Mouse (Mus musculus) kidney, adult 2 months (tissue): ENCODE data around the gene 2410002F23Rik. TPM values are rescaled to one million over a fixed set of nuclear protein-coding genes. Genes with fewer than 3 reads are reported as not detected.

ENCODE experiments used
- DNase-seq: peaks from one replicate; pipeline ENCODE4 v3.0.0; 2021
- H3K27ac ChIP-seq: fragments of 200-500 bp; 2 replicates; pipeline ENCODE4 v1.5.1; 2012; ENCODE audit warnings: low read depth, low read length, control low read depth, inconsistent platforms; ENCODE audit not compliant: insufficient read depth
- H3K27me3 ChIP-seq: fragments of 200-500 bp; replicated peaks from 2 replicates; pipeline ENCODE4 v1.6.1; 2012; ENCODE audit warnings: mild to moderate bottlenecking, moderate library complexity, low read length, inconsistent platforms; ENCODE audit not compliant: control insufficient read depth, insufficient read depth
- H3K36me3 ChIP-seq: fragments of 200-500 bp; 2 replicates; pipeline ENCODE4 v1.6.1; 2012; ENCODE audit warnings: mild to moderate bottlenecking, moderate library complexity, low read length, inconsistent platforms; ENCODE audit not compliant: control insufficient read depth, insufficient read depth
- H3K4me1 ChIP-seq: fragments of 200-500 bp; 2 replicates; pipeline ENCODE4 v1.6.1; 2011; ENCODE audit warnings: low read length; ENCODE audit not compliant: control insufficient read depth, insufficient read depth
- H3K4me3 ChIP-seq: fragments of 200-500 bp; 2 replicates; pipeline ENCODE4 v1.5.1; 2011; ENCODE audit warnings: mild to moderate bottlenecking, low read depth, low read length, control low read depth; ENCODE audit not compliant: insufficient read depth
- CTCF ChIP-seq: fragments of 200-500 bp; conservative IDR thresholded peaks from 2 replicates; pipeline ENCODE4 v1.5.1; 2011; ENCODE audit warnings: low read depth, mild to moderate bottlenecking, control low read depth, low read length, moderate library complexity, mixed read lengths; ENCODE audit not compliant: insufficient read depth, insufficient read length
- POLR2A ChIP-seq: fragments of 200-500 bp; IDR thresholded peaks from one replicate; pipeline ENCODE4 v1.6.1; 2011; ENCODE audit warnings: low read depth, low read length, control low read depth
- WGBS: fragments of 180-500 bp; shearing (Covaris S2); methylation state at CpG from one replicate; pipeline ENCODE4 v1.1.7; 2018; 5-methylcytosine and 5-hydroxymethylcytosine counted together
- polyA plus RNA-seq: library from polyadenylated mRNA; depleted of rRNA; stranded (reverse); fragments of >200 nt; gene quantifications from 2 replicates; pipeline ENCODE4 v1.2.3, GENCODE M21; 2012

2410002F23Rik gene
- polyA plus RNA-seq, 1 experiment: 39.4 TPM

GRCm38 (mm10) chr7:44262791-44263643, 16.5 kb downstream of the 2410002F23Rik start:
- no peaks in the 10 kb centered on the region for H3K4me1 ChIP-seq
- no peaks in the 10 kb centered on the region for H3K36me3 ChIP-seq
- DNase-seq: peak; percentile 95
- H3K27me3 ChIP-seq: no peaks in the 10 kb centered on the region
- H3K27ac ChIP-seq: no peak overlapping the region
- TF ChIP-seq POLR2A: no peak
- peak; percentile 100; the same call in 1 of the 2 replicates for TF ChIP-seq CTCF
- WGBS: 4% methylated on average over 34 of the region's 34 CpGs
- H3K4me3 ChIP-seq: no peak overlapping the region

DNA sequence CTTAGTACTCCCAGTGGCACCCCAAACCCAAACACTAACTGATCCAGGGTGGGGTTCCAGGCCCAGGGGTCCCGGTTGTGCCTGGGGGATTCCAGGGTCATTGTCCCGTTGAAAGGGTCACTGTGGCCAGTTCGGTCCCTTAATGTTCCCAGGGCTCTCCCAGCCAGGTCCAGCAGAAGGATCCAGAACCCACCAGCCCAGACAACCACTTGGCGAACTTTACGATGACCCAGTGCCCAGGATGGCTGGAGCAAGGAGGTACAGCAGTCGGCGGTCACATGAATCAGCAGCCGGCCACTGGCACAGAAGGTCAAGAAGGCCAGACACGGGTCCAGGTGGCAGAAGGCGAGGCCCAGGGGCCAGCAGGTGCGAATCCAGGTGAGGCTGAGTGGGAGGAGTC, 21.6 kb downstream of the 2410002F23Rik start:
- Histone ChIP-seq H3K4me3 (no peak overlapping the region), H3K4me1 (no peaks in the 10 kb centered on the region), H3K27me3 (no peaks in the 10 kb centered on the region), H3K27ac (no peak overlapping the region), H3K36me3 (no peaks in the 10 kb centered on the region)
- WGBS: 73% methylated on average over 11 of the region's 11 CpGs
- TF ChIP-seq CTCF: no peak
- TF ChIP-seq POLR2A: no peak
- DNase-seq: no peak

DNA sequence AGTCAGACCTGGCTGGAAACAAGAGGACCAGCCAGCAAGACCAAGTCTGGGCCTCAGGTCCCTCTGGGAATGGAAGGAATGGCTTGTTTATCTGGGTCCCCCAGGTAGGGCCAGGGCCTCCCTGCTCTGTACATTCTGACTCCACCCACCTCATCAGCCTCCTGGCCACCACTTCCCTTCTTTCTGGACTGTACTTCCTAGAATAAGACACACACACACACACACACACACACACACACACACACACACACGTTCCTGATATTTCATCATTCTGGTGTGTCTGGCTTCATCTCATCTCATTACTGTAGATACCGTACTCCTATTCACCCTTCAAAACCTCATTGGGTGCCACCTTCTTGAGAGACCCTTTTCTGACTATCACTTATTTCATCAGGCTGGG, 22.9 kb downstream of the 2410002F23Rik start:
- Histone ChIP-seq H3K4me3 (no peak overlapping the region), H3K27me3 (no peaks in the 10 kb centered on the region), H3K4me1 (no peaks in the 10 kb centered on the region), H3K36me3 (no peaks in the 10 kb centered on the region), H3K27ac (no peak overlapping the region)
- no peak for DNase-seq
- WGBS: 86% methylated on average over 2 of the region's 2 CpGs
- TF ChIP-seq CTCF (no peak), POLR2A (no peak)

DNA sequence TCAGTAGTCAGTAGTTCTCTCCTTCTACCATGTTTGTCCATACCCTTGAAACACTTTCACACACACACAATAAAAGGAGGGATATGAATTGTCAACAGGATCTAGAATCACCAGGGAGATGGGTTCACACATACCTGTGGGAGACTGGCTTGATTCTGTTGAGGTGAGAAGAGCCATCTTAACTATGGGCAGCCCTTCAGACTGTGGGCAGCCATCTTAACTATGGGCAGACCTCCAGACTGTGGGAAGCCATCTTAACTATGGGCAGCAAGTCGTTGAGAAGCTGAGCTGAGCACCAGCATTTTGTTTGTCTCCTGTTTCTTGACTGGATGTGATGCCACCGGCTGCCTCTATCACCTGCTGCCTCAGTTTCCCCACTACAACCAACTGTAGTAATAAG, 24.8 kb downstream of the 2410002F23Rik start:
- no peak for DNase-seq
- TF ChIP-seq POLR2A: no peak
- no peak for TF ChIP-seq CTCF
- Histone ChIP-seq H3K4me1 (no peaks in the 10 kb centered on the region), H3K36me3 (no peaks in the 10 kb centered on the region), H3K27me3 (no peaks in the 10 kb centered on the region), H3K4me3 (no peak overlapping the region), H3K27ac (no peak overlapping the region)
- WGBS: 67% methylated on average over 2 of the region's 2 CpGs

GRCm38 (mm10) chr7:44272546-44272945, 26.0 kb downstream of the 2410002F23Rik start:
- no peaks in the 10 kb centered on the region for H3K4me1 ChIP-seq
- WGBS: 90% methylated on average over 7 of the region's 7 CpGs
- TF ChIP-seq CTCF: no peak
- no peak for TF ChIP-seq POLR2A
- no peak overlapping the region for H3K4me3 ChIP-seq
- H3K27ac ChIP-seq: no peak overlapping the region
- H3K27me3 ChIP-seq: no peaks in the 10 kb centered on the region
- no peaks in the 10 kb centered on the region for H3K36me3 ChIP-seq
- DNase-seq: no peak

GRCm38 (mm10) chr7:44273446-44273845, 26.9 kb downstream of the 2410002F23Rik start:
- no peak overlapping the region for H3K4me3 ChIP-seq
- WGBS: 66% methylated on average over 7 of the region's 7 CpGs
- TF ChIP-seq POLR2A: no peak
- no peaks in the 10 kb centered on the region for H3K27me3 ChIP-seq
- no peak for DNase-seq
- no peaks in the 10 kb centered on the region for H3K36me3 ChIP-seq
- no peak overlapping the region for H3K27ac ChIP-seq
- H3K4me1 ChIP-seq: no peaks in the 10 kb centered on the region

- Histone ChIP-seq H3K4me1 (no peaks in the 10 kb centered on the region), H3K27me3 (no peaks in the 10 kb centered on the region), H3K27ac (no peak overlapping the region), H3K4me3 (no peak overlapping the region), H3K36me3 (no peaks in the 10 kb centered on the region)
- DNase-seq: no peak
- TF ChIP-seq POLR2A (no peak), CTCF (no peak)
- 51% methylated on average over 11 of the region's 11 CpGs for WGBS
Observed at GRCm38 (mm10) chr7:44274096-44274495, 27.6 kb downstream of the 2410002F23Rik start.
